Mouse (Mus musculus): ENCODE measurements at regions not wholly inside any gene's neighbourhood (a gene's known extent, or its start where the extent isn't known, plus 50 kb on each side); places are given as distances from the start of the nearest gene placed in this dataset.
A peak's percentile ranks its signal among the peaks of the same experiment; 100 is the strongest.

DNA sequence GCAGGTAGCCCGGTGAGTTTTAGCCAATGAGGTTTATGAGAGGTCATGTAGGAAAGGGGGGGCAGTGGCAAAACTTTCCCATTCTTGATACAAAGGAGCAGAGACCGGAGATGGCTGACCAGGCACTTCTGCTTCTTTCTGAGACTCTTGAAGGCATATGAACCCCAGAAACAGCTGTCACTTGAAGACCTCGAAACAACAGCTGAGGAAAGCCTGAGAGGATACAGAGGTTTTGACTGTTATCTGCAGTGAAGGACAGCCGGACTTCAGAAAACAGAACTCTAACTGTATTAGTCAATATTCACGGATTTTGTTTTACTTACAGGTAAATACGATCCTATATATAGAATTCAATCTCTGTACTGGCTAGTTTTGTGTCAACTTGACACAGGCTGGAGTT lies 50.0 kb upstream of the Tiparp start:
- no peaks in the 10 kb centered on the region for H3K9me3 ChIP-seq
- 79% methylated on average over 6 of the region's 6 CpGs for WGBS
- no peaks in the 10 kb centered on the region for H3K36me3 ChIP-seq
- H3K4me3 ChIP-seq (replicated peaks), result no peak overlapping the region
- H3K4me1 ChIP-seq (replicated peaks), result peaks cover 3% of the 10 kb centered on the region; the same call in 1 of the 2 replicates
- H3K27ac ChIP-seq, result no peak overlapping the region
- no peak overlapping the region for H3K9ac ChIP-seq
- H3K4me2 ChIP-seq (replicated peaks), result no peak overlapping the region
- no peak for ATAC-seq
- H3K27me3 ChIP-seq (replicated peaks), result no peaks in the 10 kb centered on the region

DNA sequence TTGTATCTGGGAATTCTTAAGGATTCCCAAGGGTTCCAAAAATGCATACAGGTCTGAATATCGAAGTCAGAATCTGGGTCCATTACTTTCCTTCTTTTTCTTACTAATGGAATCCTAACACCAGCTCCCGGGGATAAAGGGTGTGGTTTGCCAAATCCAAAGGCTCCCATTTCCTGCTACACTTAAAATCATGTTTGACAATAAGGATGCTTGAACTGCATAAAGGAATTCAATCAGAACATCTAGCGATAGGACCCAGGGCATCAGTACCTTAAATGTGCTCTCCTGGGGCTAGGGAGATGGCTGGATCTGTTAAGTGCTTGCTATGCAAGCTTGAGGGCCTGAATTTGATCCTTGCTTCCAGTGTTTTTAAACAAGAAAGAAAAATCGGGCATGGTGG lies 51.1 kb upstream of the Tiparp start:
- ATAC-seq, result no peak
- H3K4me1 ChIP-seq (replicated peaks), result peaks cover under 1% of the 10 kb centered on the region; the same call in 1 of the 2 replicates
- no peak overlapping the region for H3K27ac ChIP-seq
- H3K36me3 ChIP-seq, result no peaks in the 10 kb centered on the region
- no peaks in the 10 kb centered on the region for H3K9me3 ChIP-seq
- H3K4me3 ChIP-seq (replicated peaks), result no peak overlapping the region
- H3K27me3 ChIP-seq (replicated peaks), result no peaks in the 10 kb centered on the region
- 70% methylated on average over 4 of the region's 4 CpGs for WGBS
- no peak overlapping the region for H3K9ac ChIP-seq
- no peak overlapping the region for H3K4me2 ChIP-seq (replicated peaks)

DNA sequence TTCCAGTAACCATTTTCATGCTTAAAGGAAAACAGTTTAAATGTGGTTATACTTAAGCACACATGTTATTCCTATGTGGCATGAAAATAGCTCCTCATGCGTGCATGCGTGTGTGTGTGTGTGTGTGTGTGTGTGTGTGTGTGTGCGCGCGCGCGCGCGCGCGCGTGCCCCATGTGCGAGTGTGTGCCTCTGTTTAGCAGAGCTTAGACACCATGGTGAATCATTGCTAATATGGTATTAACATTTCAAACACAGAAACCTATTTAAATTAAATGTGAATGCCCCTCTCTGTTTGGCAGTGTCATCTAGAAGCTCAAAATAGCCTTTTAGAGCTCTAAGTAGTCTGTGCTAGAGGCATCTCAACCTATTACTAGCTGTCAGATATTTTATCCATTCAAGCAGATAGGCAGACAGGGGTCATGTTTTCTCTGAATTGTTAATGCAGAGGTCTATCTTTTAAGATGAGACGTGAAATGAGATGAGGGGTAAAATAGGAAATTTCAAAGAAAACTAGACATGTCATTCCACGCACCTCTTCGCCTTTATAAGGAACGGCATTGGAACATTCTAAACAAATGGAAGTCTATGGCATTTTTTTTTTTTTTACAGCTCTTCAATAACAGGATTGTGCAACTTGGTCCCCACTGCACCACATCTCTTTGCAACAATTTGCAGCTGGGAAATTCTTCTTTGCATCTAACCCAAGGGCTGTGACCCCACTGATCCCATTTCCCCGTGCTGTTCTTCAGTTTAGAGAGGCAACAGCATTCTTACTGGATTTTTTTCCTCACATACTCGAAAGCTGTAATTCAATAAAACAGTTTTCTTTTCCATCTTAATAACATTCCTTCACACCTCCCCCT lies 51.9 kb upstream of the Tiparp start:
- no peak for ATAC-seq
- Histone ChIP-seq H3K27ac (no peak overlapping the region), H3K4me1 (replicated peaks) (no peaks in the 10 kb centered on the region), H3K4me3 (replicated peaks) (no peak overlapping the region), H3K27me3 (replicated peaks) (no peaks in the 10 kb centered on the region), H3K4me2 (replicated peaks) (no peak overlapping the region), H3K36me3 (no peaks in the 10 kb centered on the region), H3K9me3 (no peaks in the 10 kb centered on the region), H3K9ac (no peak overlapping the region)
- WGBS, result 85% methylated on average over 19 of the region's 19 CpGs

DNA sequence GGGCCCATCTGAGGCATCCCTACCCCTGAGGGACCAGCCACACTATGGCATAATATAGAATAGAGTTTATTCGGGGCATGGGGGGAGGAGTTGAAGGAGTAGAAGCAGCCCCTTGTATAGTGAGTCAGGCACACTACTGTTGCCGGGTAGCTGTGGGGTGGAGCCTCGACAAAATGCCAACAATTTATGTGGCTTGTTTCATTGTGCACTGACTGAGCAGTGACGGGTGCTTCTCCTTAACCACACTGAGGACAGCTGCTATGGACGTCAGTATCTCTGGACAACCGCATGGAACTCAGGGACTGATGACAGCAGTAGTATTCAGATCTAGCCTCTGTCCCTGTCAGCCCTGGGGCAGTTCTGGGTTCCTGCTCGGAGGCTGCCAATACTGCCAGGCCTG lies 53.6 kb upstream of the Tiparp start:
- ATAC-seq, result no peak
- 61% methylated on average over 7 of the region's 7 CpGs for WGBS

DNA sequence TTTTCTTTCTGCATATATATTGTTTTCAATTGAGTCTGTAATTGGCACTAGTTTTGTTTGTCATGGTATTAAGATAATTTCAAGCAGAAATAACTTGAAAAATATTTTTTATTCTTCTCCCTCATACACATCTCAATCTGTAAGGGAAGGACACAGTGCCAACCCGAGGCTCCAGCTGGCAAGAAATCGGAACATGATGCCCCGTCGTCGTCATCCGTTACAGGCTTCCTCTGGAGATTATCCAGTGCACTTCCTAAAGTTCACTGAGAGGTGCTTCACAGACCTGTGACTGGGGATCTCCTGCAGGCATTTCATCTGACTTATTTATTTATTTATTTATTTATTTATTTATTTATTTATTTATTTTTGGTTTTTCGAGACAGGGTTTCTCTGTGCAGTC lies 56.4 kb upstream of the Tiparp start:
- Histone ChIP-seq H3K9ac (no peak overlapping the region), H3K4me2 (replicated peaks) (no peak overlapping the region), H3K36me3 (no peaks in the 10 kb centered on the region), H3K4me3 (replicated peaks) (no peak overlapping the region), H3K4me1 (replicated peaks) (no peaks in the 10 kb centered on the region), H3K27ac (no peak overlapping the region), H3K27me3 (replicated peaks) (no peaks in the 10 kb centered on the region), H3K9me3 (no peaks in the 10 kb centered on the region)
- ATAC-seq, result no peak
- 93% methylated on average over 7 of the region's 7 CpGs for WGBS

More for the DNA sequence above, 53.6 kb upstream of the Tiparp start:
- H3K27me3 ChIP-seq (replicated peaks), result no peaks in the 10 kb centered on the region
- no peaks in the 10 kb centered on the region for H3K36me3 ChIP-seq
- H3K4me1 ChIP-seq (replicated peaks), result no peaks in the 10 kb centered on the region
- H3K9me3 ChIP-seq, result no peaks in the 10 kb centered on the region
- no peak overlapping the region for H3K27ac ChIP-seq
- H3K9ac ChIP-seq, result no peak overlapping the region
- H3K4me3 ChIP-seq (replicated peaks), result no peak overlapping the region
- H3K4me2 ChIP-seq (replicated peaks), result no peak overlapping the region

DNA sequence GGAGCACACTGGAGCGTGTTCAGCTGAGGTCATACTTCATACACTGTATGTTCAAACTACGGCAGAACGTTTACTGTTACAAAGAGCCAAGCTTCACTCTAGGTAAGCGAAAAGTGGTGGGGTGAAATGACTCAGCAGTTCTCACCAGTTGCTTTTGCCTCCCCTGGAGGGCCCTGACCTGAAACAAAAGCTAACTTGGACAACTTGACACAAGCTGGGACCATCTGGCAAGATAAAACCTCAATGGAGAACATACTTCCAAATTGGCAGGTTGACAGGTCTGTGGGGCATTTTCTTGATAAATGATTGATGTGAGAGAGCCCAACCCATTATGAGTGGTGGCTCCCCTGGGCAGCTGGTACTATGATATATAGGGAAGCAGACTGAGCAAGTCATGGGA lies 59.0 kb upstream of the Tiparp start:
- H3K36me3 ChIP-seq, result no peaks in the 10 kb centered on the region
- H3K9ac ChIP-seq, result no peak overlapping the region
- H3K4me3 ChIP-seq (replicated peaks), result no peak overlapping the region
- WGBS, result 68% methylated on average over 4 of the region's 4 CpGs
- no peak for ATAC-seq
- H3K27ac ChIP-seq, result no peak overlapping the region
- no peaks in the 10 kb centered on the region for H3K9me3 ChIP-seq
- no peaks in the 10 kb centered on the region for H3K27me3 ChIP-seq (replicated peaks)
- H3K4me1 ChIP-seq (replicated peaks), result no peaks in the 10 kb centered on the region
- H3K4me2 ChIP-seq (replicated peaks), result no peak overlapping the region

DNA sequence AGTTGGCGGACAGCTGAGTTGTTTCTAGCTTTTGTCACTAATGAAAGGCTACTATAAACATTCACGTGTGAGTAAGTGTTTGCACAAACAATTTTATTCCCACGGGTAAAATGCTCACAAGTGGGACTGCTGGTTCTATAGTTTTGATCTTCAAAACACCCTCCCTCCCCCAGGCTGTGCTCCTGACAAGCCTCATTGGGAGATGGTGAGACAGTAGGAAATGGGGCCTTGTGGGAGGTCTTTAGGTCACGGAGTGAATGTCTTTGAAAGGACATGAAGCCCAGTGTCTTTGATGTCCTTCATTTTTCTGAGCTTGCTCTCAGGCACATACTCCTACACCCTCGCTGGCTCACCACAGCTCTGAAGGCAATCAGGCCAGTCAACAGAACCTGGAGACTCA lies 63.4 kb upstream of the Tiparp start:
- Histone ChIP-seq H3K27me3 (replicated peaks) (no peaks in the 10 kb centered on the region), H3K9me3 (no peaks in the 10 kb centered on the region), H3K9ac (no peak overlapping the region), H3K4me3 (replicated peaks) (no peak overlapping the region), H3K27ac (no peak overlapping the region), H3K36me3 (no peaks in the 10 kb centered on the region), H3K4me2 (replicated peaks) (no peak overlapping the region), H3K4me1 (replicated peaks) (no peaks in the 10 kb centered on the region)
- WGBS, result 52% methylated on average over 5 of the region's 5 CpGs
- no peak for ATAC-seq

DNA sequence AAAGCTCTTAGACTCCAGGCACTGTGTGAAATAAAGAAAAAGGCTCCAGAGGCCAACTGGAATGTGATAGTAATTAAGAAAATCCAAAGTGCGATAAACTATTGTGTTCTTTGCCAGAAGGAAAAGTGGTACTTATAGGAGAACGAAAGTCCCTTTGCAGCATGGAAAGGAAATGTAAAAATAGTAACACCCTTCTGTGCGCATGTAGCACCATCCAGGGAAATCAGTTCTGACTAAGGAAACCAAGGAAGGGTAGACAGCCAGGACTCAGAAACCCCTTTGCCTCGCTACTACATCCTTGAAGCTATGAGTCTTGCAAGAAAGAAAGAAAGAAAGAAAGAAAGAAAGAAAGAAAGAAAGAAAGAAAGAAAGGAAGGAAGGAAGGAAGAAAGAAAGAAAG lies 67.3 kb upstream of the Tiparp start:
- WGBS, result 69% methylated on average over 4 of the region's 4 CpGs

DNA sequence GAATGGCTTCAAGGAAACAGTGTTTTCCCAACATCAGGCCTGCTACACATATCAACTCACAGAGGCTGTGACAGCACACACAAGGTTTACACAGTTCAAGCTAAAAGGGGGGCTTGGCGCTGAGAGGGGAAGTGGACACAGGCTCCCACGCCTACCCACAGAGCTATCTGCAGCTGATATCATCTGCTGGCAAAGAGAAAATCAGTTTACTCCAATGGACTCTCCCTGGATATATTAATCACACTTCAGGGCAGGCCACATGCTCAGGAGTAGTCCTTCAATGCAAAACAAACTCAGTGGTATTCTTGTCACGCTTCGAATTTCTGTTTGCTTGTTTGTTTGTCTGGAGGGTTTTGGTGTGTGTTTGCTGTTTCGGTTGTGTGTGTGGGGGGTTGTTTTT lies 67.3 kb upstream of the Ssr3 start:
- 0 out of 2 replicates have a peak, but pooled peaks have one; percentile 38 for ATAC-seq
- WGBS, result 45% methylated on average over 5 of the region's 5 CpGs
- no peak overlapping the region for H3K27ac ChIP-seq
- H3K9ac ChIP-seq, result no peak overlapping the region
- no peaks in the 10 kb centered on the region for H3K36me3 ChIP-seq
- no peak overlapping the region for H3K4me2 ChIP-seq (replicated peaks)
- no peak overlapping the region for H3K4me3 ChIP-seq (replicated peaks)
- no peaks in the 10 kb centered on the region for H3K27me3 ChIP-seq (replicated peaks)
- peaks cover 6% of the 10 kb centered on the region; the same call in 1 of the 2 replicates for H3K4me1 ChIP-seq (replicated peaks)
- H3K9me3 ChIP-seq, result no peaks in the 10 kb centered on the region

More for the DNA sequence above, 67.3 kb upstream of the Tiparp start:
- Histone ChIP-seq H3K4me3 (replicated peaks) (no peak overlapping the region), H3K4me1 (replicated peaks) (peaks cover 1% of the 10 kb centered on the region; the same call in 1 of the 2 replicates), H3K9me3 (no peaks in the 10 kb centered on the region), H3K27me3 (replicated peaks) (no peaks in the 10 kb centered on the region), H3K4me2 (replicated peaks) (no peak overlapping the region), H3K36me3 (no peaks in the 10 kb centered on the region), H3K27ac (no peak overlapping the region), H3K9ac (no peak overlapping the region)
- ATAC-seq, result no peak

DNA sequence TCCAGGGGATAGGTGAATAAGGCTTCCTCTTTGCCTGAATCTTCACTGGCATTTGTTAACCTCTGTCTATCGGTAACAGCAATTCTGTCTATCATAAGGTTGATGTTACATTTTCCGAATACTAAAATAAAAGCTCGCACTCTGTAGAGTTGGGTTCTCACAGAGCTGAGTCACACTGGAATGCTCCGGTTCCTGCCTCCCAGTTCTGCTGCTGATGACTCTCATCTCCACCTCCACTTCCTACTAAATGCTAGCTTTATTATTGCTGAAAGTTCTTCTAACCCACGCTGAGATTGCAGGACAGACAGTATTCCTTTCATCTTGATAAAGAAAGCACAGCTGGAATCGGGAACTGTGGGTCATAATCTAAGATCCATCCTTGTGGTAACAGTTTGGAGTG lies 65.5 kb upstream of the Ssr3 start:
- H3K4me2 ChIP-seq (replicated peaks), result no peak overlapping the region
- peaks cover 6% of the 10 kb centered on the region; the same call in 1 of the 2 replicates for H3K4me1 ChIP-seq (replicated peaks)
- no peak overlapping the region for H3K27ac ChIP-seq
- H3K9me3 ChIP-seq, result 0 out of 2 replicates have a peak, but pooled peaks cover 3% of the 10 kb centered on the region
- H3K27me3 ChIP-seq (replicated peaks), result no peaks in the 10 kb centered on the region
- H3K9ac ChIP-seq, result no peak overlapping the region
- ATAC-seq, result no peak
- H3K36me3 ChIP-seq, result no peaks in the 10 kb centered on the region
- 74% methylated on average over 6 of the region's 6 CpGs for WGBS
- H3K4me3 ChIP-seq (replicated peaks), result no peak overlapping the region

DNA sequence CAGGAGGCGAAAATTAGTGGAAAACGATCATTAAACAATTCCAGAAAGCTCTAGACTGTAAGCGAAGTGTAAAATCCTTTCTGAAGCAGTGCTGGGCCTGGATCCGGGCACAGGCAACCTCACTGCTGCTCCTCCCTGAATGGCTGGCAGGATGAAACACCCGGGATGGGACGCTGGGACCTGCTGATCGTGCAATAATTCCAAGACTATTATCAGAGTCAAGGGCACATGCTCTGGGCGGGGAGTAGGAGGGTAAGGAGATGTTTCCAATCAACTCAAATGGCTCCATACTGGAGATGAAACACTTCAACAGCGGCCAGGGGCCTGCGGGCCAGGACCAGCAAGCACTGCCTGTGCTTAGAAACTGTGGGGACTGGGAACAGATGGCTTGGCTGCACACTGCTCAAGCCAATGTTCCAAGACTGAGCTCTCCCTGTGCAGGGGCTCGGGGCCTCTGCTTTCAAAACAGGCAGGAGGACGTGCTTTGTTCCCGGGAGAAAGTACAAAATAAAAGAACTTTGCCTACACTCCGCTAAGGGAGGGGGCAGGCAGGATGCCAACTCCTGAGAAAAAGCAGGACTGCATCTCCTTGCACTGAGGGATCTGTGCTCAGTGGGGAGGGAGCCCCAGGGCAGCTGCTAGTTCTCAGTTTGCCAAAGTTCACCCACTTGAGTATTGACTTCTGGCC lies 63.3 kb upstream of the Ssr3 start:
- Histone ChIP-seq H3K9me3 (0 out of 2 replicates have a peak, but pooled peaks cover 3% of the 10 kb centered on the region), H3K4me3 (replicated peaks) (no peak overlapping the region), H3K27me3 (replicated peaks) (no peaks in the 10 kb centered on the region), H3K36me3 (no peaks in the 10 kb centered on the region), H3K9ac (0 out of 2 replicates have a peak overlapping the region, but pooled peaks have one; percentile 5), H3K4me2 (replicated peaks) (no peak overlapping the region), H3K27ac (peak overlapping the region; percentile 88), H3K4me1 (replicated peaks) (peaks cover 6% of the 10 kb centered on the region; the same call in 1 of the 2 replicates)
- WGBS, result 45% methylated on average over 14 of the region's 14 CpGs
- peak; percentile 94 for ATAC-seq

DNA sequence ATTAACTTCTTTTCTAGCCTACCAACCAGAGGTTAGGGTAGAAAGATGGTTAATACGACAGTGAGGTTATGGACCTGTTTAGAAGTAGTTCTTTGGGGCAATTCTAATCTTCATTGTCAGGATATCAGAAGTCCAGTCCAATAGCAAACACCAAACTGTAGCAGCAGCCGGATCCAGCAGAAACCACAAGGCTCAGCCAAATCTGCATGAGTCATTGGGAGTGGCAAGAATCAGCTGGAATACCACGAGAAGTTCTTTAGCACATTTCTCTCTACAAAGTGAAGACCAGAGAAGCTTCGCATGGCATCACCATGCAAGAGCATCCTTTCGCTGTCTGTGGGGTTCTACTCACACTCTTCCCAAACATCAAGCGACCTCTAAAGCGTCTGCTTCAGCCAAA lies 61.9 kb upstream of the Ssr3 start:
- Histone ChIP-seq H3K4me2 (replicated peaks) (no peak overlapping the region), H3K27me3 (replicated peaks) (no peaks in the 10 kb centered on the region), H3K9ac (no peak overlapping the region), H3K36me3 (no peaks in the 10 kb centered on the region), H3K4me1 (replicated peaks) (peaks cover 6% of the 10 kb centered on the region; the same call in 1 of the 2 replicates), H3K9me3 (0 out of 2 replicates have a peak, but pooled peaks cover 3% of the 10 kb centered on the region), H3K27ac (no peak overlapping the region), H3K4me3 (replicated peaks) (no peak overlapping the region)
- 91% methylated on average over 7 of the region's 7 CpGs for WGBS
- no peak for ATAC-seq
